Mouse (Mus musculus): Measurements from ENCODE around the gene Scyl1. TPM values are rescaled to one million over a fixed set of nuclear protein-coding genes. Genes with fewer than 3 reads are reported as not detected.

Scyl1 gene
- polyA plus RNA-seq, 1 experiment from 2014 or later, result 69.8 TPM

- Histone ChIP-seq H3K36me3 (peaks cover 15% of the 10 kb centered on the region), H3K4me2 (peak overlapping the region; percentile 100), H3K9me3 (no peaks in the 10 kb centered on the region), H3K4me3 (peak overlapping the region; percentile 82), H3K27ac (replicated peaks) (peak overlapping the region; percentile 100), H3K4me1 (replicated peaks) (peaks cover 49% of the 10 kb centered on the region), H3K27me3 (no peaks in the 10 kb centered on the region), H3K9ac (peak overlapping the region; percentile 99)
- 1% methylated on average over 25 of the region's 25 CpGs for WGBS
- peak; percentile 57; the same call in 1 of the 2 replicates for ATAC-seq (ENCODE audit: low read depth)
Measured at GRCm38 (mm10) chr19:5802011-5802786, 31.0 kb upstream of the Scyl1 start.

- peaks cover 50% of the 10 kb centered on the region for H3K4me1 ChIP-seq (replicated peaks)
- H3K4me2 ChIP-seq, result peak overlapping the region; percentile 100
- H3K4me3 ChIP-seq, result peak overlapping the region; percentile 82
- H3K9ac ChIP-seq, result peak overlapping the region; percentile 99
- H3K9me3 ChIP-seq, result no peaks in the 10 kb centered on the region
- peaks cover 22% of the 10 kb centered on the region for H3K36me3 ChIP-seq
- WGBS, result 5% methylated on average over 3 of the region's 3 CpGs
- H3K27me3 ChIP-seq, result no peaks in the 10 kb centered on the region
- peak overlapping the region; percentile 100 for H3K27ac ChIP-seq (replicated peaks)
- no peak for ATAC-seq (ENCODE audit: low read depth)
Measured at GRCm38 (mm10) chr19:5801432-5801964, 30.3 kb upstream of the Scyl1 start.

GRCm38 (mm10) chr19:5800632-5801431 lies 29.6 kb upstream of the Scyl1 start:
- no peak for ATAC-seq (ENCODE audit: low read depth)
- H3K9ac ChIP-seq, result peak overlapping the region; percentile 99
- H3K4me1 ChIP-seq (replicated peaks), result peaks cover 50% of the 10 kb centered on the region
- H3K36me3 ChIP-seq, result peaks cover 29% of the 10 kb centered on the region
- under 1% methylated on average over 19 of the region's 19 CpGs for WGBS
- no peaks in the 10 kb centered on the region for H3K9me3 ChIP-seq
- peak overlapping the region; percentile 100 for H3K4me2 ChIP-seq
- H3K27me3 ChIP-seq, result no peaks in the 10 kb centered on the region
- peak overlapping the region; percentile 82 for H3K4me3 ChIP-seq
- peak overlapping the region; percentile 100 for H3K27ac ChIP-seq (replicated peaks)

GRCm38 (mm10) chr19:5800350-5800631 lies 29.1 kb upstream of the Scyl1 start:
- no peak for ATAC-seq (ENCODE audit: low read depth)
- 0% methylated on average over 2 of the region's 2 CpGs for WGBS

GRCm38 (mm10) chr19:5799566-5800349 lies 28.5 kb upstream of the Scyl1 start:
- Histone ChIP-seq H3K4me1 (replicated peaks) (peaks cover 50% of the 10 kb centered on the region), H3K4me2 (peak overlapping the region; percentile 100), H3K27ac (replicated peaks) (peak overlapping the region; percentile 100), H3K4me3 (peak overlapping the region; percentile 82), H3K9ac (peak overlapping the region; percentile 99), H3K9me3 (no peaks in the 10 kb centered on the region), H3K27me3 (no peaks in the 10 kb centered on the region), H3K36me3 (peaks cover 39% of the 10 kb centered on the region)
- ATAC-seq (ENCODE audit: low read depth), result no peak
- under 1% methylated on average over 10 of the region's 10 CpGs for WGBS

More at GRCm38 (mm10) chr19:5800350-5800631, 29.1 kb upstream of the Scyl1 start:
- Histone ChIP-seq H3K4me3 (peak overlapping the region; percentile 82), H3K9ac (peak overlapping the region; percentile 99), H3K4me2 (peak overlapping the region; percentile 100), H3K36me3 (peaks cover 34% of the 10 kb centered on the region), H3K27ac (replicated peaks) (peak overlapping the region; percentile 100), H3K4me1 (replicated peaks) (peaks cover 50% of the 10 kb centered on the region), H3K9me3 (no peaks in the 10 kb centered on the region), H3K27me3 (no peaks in the 10 kb centered on the region)

- peaks cover 48% of the 10 kb centered on the region for H3K4me1 ChIP-seq (replicated peaks)
- WGBS, result 2% methylated on average over 7 of the region's 7 CpGs
- H3K9me3 ChIP-seq, result no peaks in the 10 kb centered on the region
- H3K9ac ChIP-seq, result peak overlapping the region; percentile 99
- H3K27ac ChIP-seq (replicated peaks), result peak overlapping the region; percentile 68
- H3K36me3 ChIP-seq, result peaks cover 41% of the 10 kb centered on the region
- H3K4me3 ChIP-seq, result peak overlapping the region; percentile 82
- peak overlapping the region; percentile 100 for H3K4me2 ChIP-seq
- no peaks in the 10 kb centered on the region for H3K27me3 ChIP-seq
- ATAC-seq (ENCODE audit: low read depth), result no peak
Measured at GRCm38 (mm10) chr19:5798700-5799479, 27.7 kb upstream of the Scyl1 start.

- Histone ChIP-seq H3K9ac (peak overlapping the region; percentile 99), H3K9me3 (no peaks in the 10 kb centered on the region), H3K36me3 (peaks cover 41% of the 10 kb centered on the region), H3K4me3 (peak overlapping the region; percentile 82), H3K27ac (replicated peaks) (peak overlapping the region; percentile 67), H3K27me3 (no peaks in the 10 kb centered on the region), H3K4me2 (peak overlapping the region; percentile 100), H3K4me1 (replicated peaks) (peaks cover 43% of the 10 kb centered on the region)
- ATAC-seq (ENCODE audit: low read depth), result no peak
- 26% methylated on average over 7 of the region's 7 CpGs for WGBS
Measured at GRCm38 (mm10) chr19:5797381-5798111, 26.3 kb upstream of the Scyl1 start.

GRCm38 (mm10) chr19:5796573-5797111 lies 25.4 kb upstream of the Scyl1 start:
- WGBS, result 67% methylated on average over 7 of the region's 7 CpGs
- Histone ChIP-seq H3K36me3 (peaks cover 41% of the 10 kb centered on the region), H3K27ac (replicated peaks) (peak overlapping the region; percentile 67)

GRCm38 (mm10) chr19:5795668-5796572 lies 24.7 kb upstream of the Scyl1 start:
- peak overlapping the region; percentile 99 for H3K9ac ChIP-seq
- H3K9me3 ChIP-seq, result no peaks in the 10 kb centered on the region
- peaks cover 43% of the 10 kb centered on the region for H3K4me1 ChIP-seq (replicated peaks)
- peaks cover 41% of the 10 kb centered on the region for H3K36me3 ChIP-seq
- peak overlapping the region; percentile 100 for H3K4me2 ChIP-seq
- 66% methylated on average over 11 of the region's 11 CpGs for WGBS
- H3K27me3 ChIP-seq, result no peaks in the 10 kb centered on the region
- peak overlapping the region; percentile 67 for H3K27ac ChIP-seq (replicated peaks)
- ATAC-seq (ENCODE audit: low read depth), result no peak
- peak overlapping the region; percentile 82 for H3K4me3 ChIP-seq

More at GRCm38 (mm10) chr19:5796573-5797111, 25.4 kb upstream of the Scyl1 start:
- H3K9me3 ChIP-seq, result no peaks in the 10 kb centered on the region
- no peak for ATAC-seq (ENCODE audit: low read depth)
- peak overlapping the region; percentile 100 for H3K4me2 ChIP-seq
- peak overlapping the region; percentile 82 for H3K4me3 ChIP-seq
- H3K27me3 ChIP-seq, result no peaks in the 10 kb centered on the region
- peak overlapping the region; percentile 99 for H3K9ac ChIP-seq
- H3K4me1 ChIP-seq (replicated peaks), result peaks cover 43% of the 10 kb centered on the region

Measured in neural tube, embryonic 13.5 days (tissue).